Mouse (Mus musculus) C2C12 (cell line): ENCODE measurements around the gene Rplp2. TPM values are rescaled to one million over a fixed set of nuclear protein-coding genes. Genes with fewer than 3 reads are reported as not detected.

Experiments
- H3K27me3 ChIP-seq: one replicate; pipeline ENCODE4 v1.6.1; 2011; ENCODE audit not compliant: control insufficient read depth, insufficient read depth, insufficient read length
- H3K36me3 ChIP-seq: one replicate; pipeline ENCODE4 v1.6.1; 2011; ENCODE audit not compliant: control insufficient read depth, insufficient read depth
- H3K4me3 ChIP-seq: one replicate; pipeline ENCODE4 v1.5.1; 2011; ENCODE audit warnings: mild to moderate bottlenecking, control low read depth; ENCODE audit not compliant: poor library complexity, insufficient read depth, severe bottlenecking
- H3K79me2 ChIP-seq: one replicate; pipeline ENCODE4 v1.6.1; 2011; ENCODE audit not compliant: control insufficient read depth, insufficient read depth
- H3K79me3 ChIP-seq: one replicate; pipeline ENCODE4 v1.6.1; 2011; ENCODE audit warnings: low read depth, control low read depth
- H3ac ChIP-seq: one replicate; pipeline ENCODE3; 2011; ENCODE audit warnings: low read depth; ENCODE audit not compliant: control insufficient read depth, insufficient read length
- CEBPB ChIP-seq: IDR thresholded peaks from one replicate; pipeline ENCODE4 v1.6.1; 2011; ENCODE audit warnings: low read depth, mild to moderate bottlenecking, control low read depth, moderate library complexity
- CTCF ChIP-seq: IDR thresholded peaks from one replicate; pipeline ENCODE4 v1.5.1; 2011; ENCODE audit not compliant: control insufficient read depth, insufficient read depth, insufficient read length
- FOSL1 ChIP-seq: IDR thresholded peaks from one replicate; pipeline ENCODE4 v1.8.0; 2011; ENCODE audit warnings: mild to moderate bottlenecking, low read length; ENCODE audit not compliant: poor library complexity, insufficient read depth, severe bottlenecking
- MAX ChIP-seq: IDR thresholded peaks from one replicate; pipeline ENCODE4 v1.6.1; 2011; ENCODE audit warnings: mild to moderate bottlenecking, control low read depth
- MYOD1 ChIP-seq: IDR thresholded peaks from one replicate; pipeline ENCODE4 v1.6.1; 2011; ENCODE audit warnings: low read depth; ENCODE audit not compliant: control insufficient read depth, insufficient read length
- MYOG ChIP-seq: IDR thresholded peaks from one replicate; pipeline ENCODE4 v1.6.1; 2011; ENCODE audit not compliant: control insufficient read depth, insufficient read length; ENCODE audit errors: extremely low read depth
- USF1 ChIP-seq: IDR thresholded peaks from one replicate; pipeline ENCODE4 v1.6.1; 2011; ENCODE audit warnings: low read depth, mild to moderate bottlenecking, control low read depth, moderate library complexity
- polyA plus RNA-seq: library from polyadenylated mRNA; unstranded; fragments of >200 nt; fragmentation: generic; extraction: Trizol; gene quantifications from one replicate; pipeline ENCODE4 v1.2.1, GENCODE M21; 2012; ENCODE audit warnings: missing spikeins

Rplp2 gene
- polyA plus RNA-seq, 1 experiment: 4,785 TPM

DNA sequence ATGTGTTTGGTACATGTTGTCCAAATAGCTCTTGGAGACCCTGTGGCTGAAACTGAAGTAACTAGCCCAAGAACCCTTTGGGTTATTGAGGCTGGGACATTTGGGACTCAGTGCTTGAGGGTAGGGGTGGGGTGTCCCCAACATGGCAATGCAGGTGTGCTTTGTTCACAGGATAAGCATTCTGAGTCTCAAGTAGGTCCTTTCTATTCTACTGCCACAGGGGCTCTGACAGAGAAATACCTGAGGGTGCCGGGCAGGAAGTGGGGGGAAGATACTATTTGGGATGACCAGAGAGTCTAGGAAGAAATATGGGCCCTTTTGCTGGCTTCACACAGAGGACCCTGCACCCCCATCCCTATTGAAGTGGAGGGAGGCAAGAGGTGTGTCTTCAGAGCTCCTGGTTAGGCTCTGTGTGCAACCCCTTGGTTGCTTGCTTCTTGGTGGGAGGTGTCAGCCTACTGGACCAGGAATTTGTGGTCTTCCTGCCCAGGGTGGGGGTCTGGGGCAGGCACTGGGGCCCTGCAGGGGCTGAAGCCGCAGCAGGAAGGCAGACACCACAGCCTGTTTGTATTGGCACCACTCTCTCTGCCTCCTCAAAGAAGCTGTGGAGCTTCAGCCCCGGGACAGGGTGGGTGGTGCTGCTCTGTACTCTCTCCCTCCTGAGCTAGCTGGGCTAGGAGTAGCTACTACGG, 30.6 kb downstream of the Rplp2 start:
- Histone ChIP-seq H3ac (peak overlapping the region; percentile 70), H3K79me3 (peaks cover 67% of the 10 kb centered on the region), H3K79me2 (peaks cover 98% of the 10 kb centered on the region), H3K4me3 (no peak overlapping the region), H3K36me3 (peaks cover 3% of the 10 kb centered on the region), H3K27me3 (no peaks in the 10 kb centered on the region)
- TF ChIP-seq USF1: no peak
- TF ChIP-seq MAX: no peak

DNA sequence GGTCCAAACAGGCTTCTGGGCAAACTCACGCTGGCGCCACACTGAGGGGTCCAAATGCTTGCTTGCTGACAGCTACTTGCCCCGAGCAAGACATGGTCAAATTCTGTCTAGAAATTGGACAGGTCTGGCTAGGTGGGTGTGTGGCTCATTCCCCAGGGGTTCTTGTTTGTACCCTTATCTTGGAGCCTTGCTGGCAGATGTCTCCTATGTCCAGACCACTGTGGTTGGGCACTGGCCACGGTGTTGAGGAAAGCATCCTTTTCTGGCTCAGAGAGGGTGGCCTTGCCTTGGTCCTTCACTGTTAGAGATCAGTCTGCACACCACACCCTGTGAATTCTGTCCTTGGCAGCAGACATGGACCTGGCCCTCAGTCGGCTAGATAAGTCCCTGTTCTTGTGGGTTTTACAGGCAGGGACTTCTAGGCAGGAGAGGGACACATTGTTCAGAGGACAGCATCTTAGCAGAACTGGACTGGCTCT, 31.1 kb downstream of the Rplp2 start:
- no peak overlapping the region for H3ac ChIP-seq
- H3K79me2 ChIP-seq: peaks cover 98% of the 10 kb centered on the region
- TF ChIP-seq MAX (no peak), MYOG (no peak), FOSL1 (no peak), CEBPB (no peak), CTCF (no peak), USF1 (no peak), MYOD1 (no peak)
- H3K4me3 ChIP-seq: no peak overlapping the region
- H3K79me3 ChIP-seq: peaks cover 69% of the 10 kb centered on the region
- H3K36me3 ChIP-seq: no peaks in the 10 kb centered on the region
- H3K27me3 ChIP-seq: no peaks in the 10 kb centered on the region

DNA sequence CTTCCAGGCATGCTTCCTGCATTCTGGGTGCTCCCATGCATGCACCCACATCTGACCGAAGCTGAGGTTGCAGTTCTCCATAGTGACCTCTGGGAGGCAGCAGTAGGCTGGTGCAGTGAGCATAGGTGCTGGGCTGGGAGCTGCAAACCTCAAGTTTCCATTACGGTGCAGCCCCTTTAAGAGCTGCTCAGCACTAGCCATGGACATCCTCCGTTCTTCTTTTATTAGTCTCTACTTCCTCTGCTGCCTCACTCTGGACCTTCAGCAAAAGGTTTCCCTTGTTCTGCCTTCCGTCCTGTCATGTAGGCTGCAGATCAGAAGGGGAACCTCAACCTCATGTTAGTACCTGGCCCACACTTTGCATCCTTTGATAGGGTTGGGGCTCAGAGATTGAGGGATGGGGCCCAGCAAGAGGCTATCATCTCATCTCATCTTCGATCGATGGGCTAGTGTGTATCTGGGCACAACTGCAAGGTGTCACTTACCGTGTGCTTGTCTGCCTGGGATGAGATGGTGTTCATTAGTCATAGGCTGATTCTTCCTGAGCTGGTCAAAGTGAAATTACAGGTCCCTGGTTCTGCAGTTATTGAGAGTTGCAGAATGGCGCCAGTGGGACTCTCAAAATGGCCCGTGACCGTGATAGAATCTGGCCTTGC, 33.8 kb downstream of the Rplp2 start:
- H3ac ChIP-seq: no peak overlapping the region
- peaks cover 14% of the 10 kb centered on the region for H3K36me3 ChIP-seq
- peaks cover 64% of the 10 kb centered on the region for H3K79me3 ChIP-seq
- H3K27me3 ChIP-seq: no peaks in the 10 kb centered on the region
- H3K4me3 ChIP-seq: no peak overlapping the region
- H3K79me2 ChIP-seq: peaks cover 91% of the 10 kb centered on the region
- no peak for TF ChIP-seq USF1
- no peak for TF ChIP-seq MYOD1
- no peak for TF ChIP-seq CEBPB
- peak; percentile 87 for TF ChIP-seq CTCF
- no peak for TF ChIP-seq FOSL1

GRCm38 (mm10) chr7:141481498-141482401, 34.6 kb downstream of the Rplp2 start:
- H3K79me2 ChIP-seq: peaks cover 87% of the 10 kb centered on the region
- H3K79me3 ChIP-seq: peaks cover 66% of the 10 kb centered on the region
- no peak overlapping the region for H3K4me3 ChIP-seq
- TF ChIP-seq MYOD1 (no peak), USF1 (no peak), FOSL1 (no peak), MYOG (no peak), CEBPB (no peak), CTCF (no peak), MAX (no peak)
- H3ac ChIP-seq: no peak overlapping the region
- peaks cover 17% of the 10 kb centered on the region for H3K36me3 ChIP-seq
- no peaks in the 10 kb centered on the region for H3K27me3 ChIP-seq

DNA sequence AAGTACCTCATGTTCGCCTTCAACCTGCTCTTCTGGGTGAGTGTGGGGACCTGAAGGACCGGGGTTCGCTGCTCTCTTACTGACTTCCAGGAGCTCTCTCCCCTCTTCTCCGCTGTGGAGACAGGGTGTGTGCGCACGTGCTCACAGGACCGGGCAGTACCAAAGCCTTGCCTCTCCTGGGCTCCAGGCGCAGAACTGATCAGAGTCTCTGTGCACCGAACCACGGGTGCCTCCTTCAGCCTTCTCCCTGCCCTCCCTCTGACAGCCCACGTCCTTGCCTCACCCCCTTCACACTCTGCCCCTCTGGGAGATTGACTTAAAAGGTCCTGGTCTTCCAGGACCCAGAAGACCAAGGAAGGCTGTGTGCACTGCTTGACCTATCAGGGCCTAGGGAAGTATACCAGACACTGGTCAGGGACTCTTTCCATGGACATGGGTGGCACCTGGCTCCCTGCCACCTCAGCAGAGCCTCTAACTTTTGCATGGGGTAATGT, 35.4 kb downstream of the Rplp2 start:
- Histone ChIP-seq H3K36me3 (peaks cover 21% of the 10 kb centered on the region), H3K4me3 (no peak overlapping the region), H3K27me3 (no peaks in the 10 kb centered on the region), H3K79me3 (peaks cover 59% of the 10 kb centered on the region), H3K79me2 (peaks cover 82% of the 10 kb centered on the region), H3ac (no peak overlapping the region)
- TF ChIP-seq CTCF (no peak), USF1 (no peak), MYOG (no peak), MAX (no peak), MYOD1 (no peak), CEBPB (no peak), FOSL1 (no peak)
